ENCODE assay signal across 10 mouse cellular contexts in genomic region chrX:103183536-103183935, GRCm38 (mm10). TPM values are rescaled to one million over a fixed set of nuclear protein-coding genes. Genes with fewer than 3 reads are reported as not detected.
A peak's percentile ranks its signal among the peaks of the same experiment; 100 is the strongest.
DNase-seq lines count a peak whose midpoint lies in the region; ATAC-seq and TF ChIP-seq lines count a peak whose summit lies in the region.
"Had no signal": no experiment of that assay in that cellular context is flagged by ENCODE, and none has a peak within 500 bp of the region (broad histone marks: within the 10 kb centered on the region; RNA-seq: fewer than 3 reads in every experiment).

No protein-coding gene starts in this region.

- H3K27ac ChIP-seq in heart, adult 2 months, result no peak overlapping the region
- no peak overlapping the region for H3K27ac ChIP-seq in neural tube, embryonic 11.5 days (ENCODE audit: low read depth, low read length)
- H3K27ac ChIP-seq: heart, embryonic 15.5 days had no signal

- no peak overlapping the region for H3K4me3 ChIP-seq in heart, adult 2 months
- H3K4me3 ChIP-seq in neural tube, embryonic 11.5 days (ENCODE audit: low read depth, low read length), result no peak overlapping the region
- H3K4me3 ChIP-seq: heart, embryonic 15.5 days had no signal

- no peaks in the 10 kb centered on the region for H3K9me3 ChIP-seq in neural tube, embryonic 11.5 days (ENCODE audit: control insufficient read depth, low read length)
- H3K9me3 ChIP-seq: heart, embryonic 15.5 days had no signal

- intact Hi-C loops in heart, adult 2 months (cut with DNase I), result no loop called here
- intact Hi-C loops in heart, postnatal 25 days (cut with DNase I), result no loop called here

- no peaks in the 10 kb centered on the region for H3K36me3 ChIP-seq in heart, adult 2 months (ENCODE audit: control insufficient read depth, insufficient read depth, low read length)
- H3K36me3 ChIP-seq in neural tube, embryonic 11.5 days (ENCODE audit: control insufficient read depth, insufficient read depth, low read length), result no peaks in the 10 kb centered on the region
- H3K36me3 ChIP-seq: heart, embryonic 15.5 days had no signal

- no peak overlapping the region for H3K4me2 ChIP-seq in neural tube, embryonic 11.5 days (ENCODE audit: low read depth)
- H3K4me2 ChIP-seq: heart, embryonic 15.5 days had no signal

- no peaks in the 10 kb centered on the region for H3K79me2 ChIP-seq in heart, adult 2 months (replicated peaks; ENCODE audit: control insufficient read depth, insufficient read depth, low read length)

- no peak for TF ChIP-seq EP300 in heart, adult 2 months (IDR thresholded peaks at IDR 0.05; ENCODE audit: insufficient read depth, low read depth, low read length)

- ATAC-seq in neural tube, embryonic 11.5 days (ENCODE audit: insufficient read depth, low FRiP score, low TSS enrichment), result no peak

- TF ChIP-seq POLR2A in heart, adult 2 months (IDR thresholded peaks at IDR 0.05; ENCODE audit: insufficient read depth, low read depth, low read length), result no peak

- TF ChIP-seq CTCF in heart, adult 2 months (IDR thresholded peaks at IDR 0.05), result peak; percentile 48

- H3K9ac ChIP-seq in heart, adult 2 months (ENCODE audit: low read depth, low read length), result no peak overlapping the region
- H3K9ac ChIP-seq in neural tube, embryonic 11.5 days (ENCODE audit: low read length), result no peak overlapping the region
- H3K9ac ChIP-seq: heart, embryonic 15.5 days had no signal

- 0 out of 2 replicates have a peak, but pooled peaks cover 2% of the 10 kb centered on the region for H3K27me3 ChIP-seq in heart, adult 2 months (ENCODE audit: control insufficient read depth, insufficient read depth, low read length)
- H3K27me3 ChIP-seq in neural tube, embryonic 11.5 days (ENCODE audit: control insufficient read depth, insufficient read depth, low read length), result peaks cover 6% of the 10 kb centered on the region; the same call in 1 of the 2 replicates

- no peaks in the 10 kb centered on the region for H3K4me1 ChIP-seq in heart, adult 2 months (ENCODE audit: control insufficient read depth, insufficient read depth, low read length)
- H3K4me1 ChIP-seq in neural tube, embryonic 11.5 days (ENCODE audit: control insufficient read depth, insufficient read depth, low read length), result no peaks in the 10 kb centered on the region
- H3K4me1 ChIP-seq: heart, embryonic 15.5 days had no signal

- DNase-seq in heart, adult 2 months, result no peak
- DNase-seq in heart, postnatal 25 days (ENCODE audit: low spot score), result no peak
- peak; percentile 12 for DNase-seq in neural tube, embryonic 11.5 days (ENCODE audit: low spot score)
- no peak for DNase-seq in neural tube, embryonic 10.5 days (ENCODE audit: extremely low spot score, low spot score)
- peak; percentile 8 for DNase-seq in embryo, embryonic 9.5 days (ENCODE audit: extremely low spot score)
- peak; percentile 48 for DNase-seq in retina, postnatal 1 day
- no peak for DNase-seq in Muller cell, postnatal 12 days (ENCODE audit: inconsistent ontology term)
- DNase-seq in urinary bladder, postnatal 25 days (ENCODE audit: low spot score), result no peak
- DNase-seq: lung, adult 18-20 months had no signal

RNA-seq across cellular contexts. Expression of gene Nap1l2, which starts 2.9 kb away (rescaled TPM):
- not detected for total RNA-seq in heart, adult 2 months (2021)
- not detected in 2 replicates for polyA plus RNA-seq in heart, adult 2 months (2012; rRNA removed)
- not detected for total RNA-seq in heart, postnatal 25 days (2021)
- polyA plus RNA-seq in neural tube, embryonic 11.5 days (2014; fragmentation: Nextera tagmentation; extraction: Ambion mirVana), result 23.3 and 25.5 TPM in 2 replicates

Comparison
In these comparisons a context has a peak if more than half of its experiments do, and no peak if none do; other contexts are left out.
1. DNase-seq: peak in neural tube, embryonic 11.5 days (single experiment), embryo, embryonic 9.5 days (single experiment) and retina, postnatal 1 day (single experiment); none in heart, adult 2 months (0 of 2), heart, postnatal 25 days (single experiment), neural tube, embryonic 10.5 days (single experiment), Muller cell, postnatal 12 days (single experiment) and urinary bladder, postnatal 25 days (single experiment).